Mouse (Mus musculus) neutrophil, adult 65 days (primary cell): Measurements from ENCODE around the gene Idh1. TPM values are rescaled to one million over a fixed set of nuclear protein-coding genes. Genes with fewer than 3 reads are reported as not detected.

ENCODE experiments used
- total RNA-seq: library from RNA; stranded (reverse); gene quantifications from 2 replicates; pipeline ENCODE4 v1.2.4, GENCODE M21; 2023

Idh1 gene
- total RNA-seq: 40.2 and 52.6 TPM in 2 replicates

DNA sequence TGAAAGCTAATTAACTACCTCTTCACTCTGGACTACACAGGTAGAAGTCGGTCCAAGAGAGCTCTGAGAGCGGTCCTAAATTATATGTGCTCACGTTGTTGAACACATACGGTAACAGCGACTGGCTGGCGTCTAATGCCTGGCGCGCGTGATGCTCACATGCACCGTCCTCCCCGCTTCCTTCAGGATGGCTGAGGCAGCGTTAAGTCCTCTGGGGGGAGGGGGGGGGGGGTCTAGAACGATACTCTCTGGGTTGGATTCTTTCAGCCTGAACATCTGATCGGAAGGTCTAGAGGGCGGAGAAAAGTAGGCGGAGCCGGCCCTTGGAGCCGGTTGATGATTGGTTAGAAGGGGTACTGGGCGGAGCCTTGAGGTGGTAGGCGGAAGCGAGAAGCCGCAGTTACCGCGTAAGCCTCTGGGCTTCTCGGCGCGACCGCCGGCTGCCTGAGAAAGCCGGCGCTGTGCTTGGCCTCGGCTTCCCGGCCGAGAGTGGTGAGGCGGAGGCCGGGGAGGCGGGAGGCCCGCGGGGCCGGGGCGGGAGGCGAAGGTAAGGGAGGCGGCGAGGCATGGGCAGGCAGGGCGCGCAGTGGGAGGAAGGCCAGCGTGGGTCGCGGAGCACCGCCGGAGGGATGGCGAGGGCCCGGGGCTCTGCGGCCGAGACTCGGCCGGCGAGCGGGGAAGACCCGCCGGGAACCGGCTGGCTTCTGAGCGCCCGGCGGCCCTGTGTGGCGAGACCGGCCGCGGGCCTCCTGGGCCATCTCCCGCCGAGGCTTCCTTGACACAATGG is at the start of gene Idh1, which contains the start of gene Pikfyve:
Gene Idh1 (minus strand): TSS at position 214 of the 787 bp plus-strand sequence.
Gene Pikfyve (plus strand): TSS at position 397 of the 787 bp plus-strand sequence.

DNA sequence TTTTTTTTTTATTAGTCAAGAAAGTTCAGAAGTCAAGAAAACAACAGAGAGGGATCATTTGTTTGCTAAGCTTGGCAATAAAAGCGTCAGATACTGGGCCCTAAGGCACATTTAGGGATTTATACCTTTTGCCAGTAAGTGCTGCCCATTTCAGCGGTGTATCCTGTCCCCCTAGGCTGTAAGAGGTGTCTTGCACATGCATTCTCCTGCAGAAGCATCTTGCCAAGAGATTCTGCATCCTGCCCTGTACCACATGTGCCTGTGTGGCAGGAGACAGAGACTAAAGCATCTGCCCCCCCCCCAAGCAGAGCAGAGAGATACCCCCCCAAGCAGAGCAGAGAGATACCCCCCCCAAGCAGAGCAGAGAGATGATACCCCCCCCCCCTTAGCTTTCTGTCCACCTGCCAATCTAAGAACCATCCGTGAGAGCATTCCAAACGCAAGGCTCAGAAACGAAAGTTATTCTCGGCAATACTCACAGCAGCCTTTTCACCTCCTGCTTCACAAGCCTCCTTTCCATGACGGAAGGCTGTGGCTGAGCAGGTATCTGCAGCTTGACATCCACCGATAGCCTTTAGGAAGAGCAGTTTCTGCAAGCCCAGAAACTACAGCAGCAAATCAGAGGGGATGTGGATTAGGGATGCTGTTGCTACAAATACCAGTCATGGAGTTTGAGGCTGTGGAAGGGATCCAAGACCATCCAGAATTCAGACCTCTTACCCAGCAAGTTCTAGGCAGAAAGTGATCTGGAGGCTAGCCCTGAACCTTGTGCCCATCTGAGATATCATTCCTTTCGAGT is 63.5 kb downstream of the Idh1 start, which contains the start of gene D630023F18Rik:
Gene D630023F18Rik (minus strand): TSS at position 641 of the 799 bp plus-strand sequence.

DNA sequence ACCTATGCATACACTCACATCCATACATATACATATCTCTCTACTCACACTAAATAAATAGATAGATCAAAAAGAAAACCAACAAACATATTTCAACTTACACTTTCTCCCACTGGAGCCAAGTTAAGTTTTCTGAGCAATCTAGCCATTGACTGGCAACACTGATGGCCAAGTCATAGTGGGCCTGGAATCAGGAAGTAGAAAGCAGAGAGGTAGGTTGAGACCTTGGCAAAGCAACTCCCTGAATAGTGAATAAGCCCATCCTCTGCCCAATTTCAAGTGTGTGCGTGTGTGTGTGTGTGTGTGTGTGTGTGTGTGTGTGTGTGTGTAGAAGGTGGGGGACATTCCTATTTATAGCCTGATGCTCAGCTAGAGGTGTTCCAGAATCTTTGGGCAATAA is 66.9 kb downstream of the Idh1 start, which contains the start of gene Gm28845:
Gene Gm28845 (minus strand): TSS at position 121 of the 400 bp plus-strand sequence.

Other genes with a start within 250 kb of the Idh1 start
- gene Plekhm3, start 229.7 kb downstream of the Idh1 start, total RNA-seq: 62.6 and 95.9 TPM in 2 replicates
- not detected in 2 replicates for gene Akr1cl, start 153.7 kb downstream of the Idh1 start, total RNA-seq
- not detected in 2 replicates for gene Cryge, start 135.4 kb downstream of the Idh1 start, total RNA-seq
- not detected in 2 replicates for gene Crygd, start 123.0 kb downstream of the Idh1 start, total RNA-seq
- not detected in 2 replicates for gene Crygc, start 112.8 kb downstream of the Idh1 start, total RNA-seq
- not detected in 2 replicates for gene Crygb, start 104.2 kb downstream of the Idh1 start, total RNA-seq
- not detected in 2 replicates for gene Cryga, start 83.1 kb downstream of the Idh1 start, total RNA-seq
- not detected in 2 replicates for gene Gm28845, start 66.9 kb downstream of the Idh1 start, total RNA-seq
- gene D630023F18Rik, start 63.3 kb downstream of the Idh1 start, total RNA-seq: 0.41 and 0.95 TPM in 2 replicates
- gene Pikfyve, start 183 bp upstream of the Idh1 start, total RNA-seq: 32.8 and 40.9 TPM in 2 replicates
- not detected in 2 replicates for gene Pth2r, start 95.6 kb upstream of the Idh1 start, total RNA-seq